8 mouse cellular contexts compared by ENCODE assay signal in the genomic region with DNA sequence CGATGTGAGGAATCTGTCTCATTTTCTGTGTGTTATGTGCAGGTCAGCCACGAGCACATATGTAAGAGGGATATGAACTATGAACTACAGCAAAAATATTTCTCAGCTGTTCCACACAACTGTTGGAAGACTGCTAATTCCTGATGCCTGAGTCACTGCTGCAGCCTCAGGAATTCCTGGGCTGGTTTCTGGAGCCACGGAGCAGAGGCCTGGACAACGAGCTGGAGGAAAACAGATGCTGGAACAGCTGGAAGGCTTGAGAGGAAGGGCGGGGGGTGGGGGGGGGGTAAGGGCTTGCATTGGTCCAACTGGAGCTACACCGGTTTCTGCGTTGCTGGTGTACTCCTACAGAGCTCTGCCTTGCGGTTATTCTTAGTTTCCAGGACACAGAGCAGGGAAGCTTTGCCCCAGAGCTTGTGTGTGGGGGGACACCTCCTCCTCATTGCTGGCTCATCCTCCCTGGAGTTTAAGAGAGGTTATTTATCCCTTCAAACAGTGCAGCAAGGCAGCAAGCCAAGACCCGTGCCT. TPM values are rescaled to one million over a fixed set of nuclear protein-coding genes. Genes with fewer than 3 reads are reported as not detected.
DNase-seq lines count a peak whose midpoint lies in the region; ATAC-seq and TF ChIP-seq lines count a peak whose summit lies in the region.

No protein-coding gene starts in this region.

- WGBS in spleen, adult 2 months: 84% methylated on average over 9 of the region's 9 CpGs
- WGBS in intestine, postnatal 0 days: 43% methylated on average over 9 of the region's 9 CpGs
- 25% methylated on average over 9 of the region's 9 CpGs for WGBS in lung, postnatal 0 days

- no peak; the same call in 1 of the 2 replicates for TF ChIP-seq EP300 in lung, postnatal 0 days (IDR thresholded peaks at IDR 0.05)

- H3K27ac ChIP-seq in spleen, adult 2 months (ENCODE audit: insufficient read depth, low read length): 0 out of 2 replicates have a peak overlapping the region, but pooled peaks have one; percentile 19
- peak overlapping the region; percentile 78 for H3K27ac ChIP-seq in gastrocnemius, adult 2 months
- H3K27ac ChIP-seq in intestine, postnatal 0 days (ENCODE audit: low read depth, low read length): peak overlapping the region; percentile 46; the same call in 1 of the 2 replicates
- peak overlapping the region; percentile 48; the same call in 1 of the 2 replicates for H3K27ac ChIP-seq in lung, postnatal 0 days (ENCODE audit: low read length)

- H3K4me1 ChIP-seq in spleen, adult 2 months (ENCODE audit: control insufficient read depth, insufficient read depth, insufficient read length): peaks cover 5% of the 10 kb centered on the region; the same call in 1 of the 2 replicates
- H3K4me1 ChIP-seq in intestine, postnatal 0 days (replicated peaks; ENCODE audit: control insufficient read depth, insufficient read depth, low read length): no peaks in the 10 kb centered on the region
- H3K4me1 ChIP-seq in lung, postnatal 0 days (ENCODE audit: insufficient read depth, low read depth, low read length): no peaks in the 10 kb centered on the region

- H3K36me3 ChIP-seq in spleen, adult 2 months (ENCODE audit: control insufficient read depth, insufficient read depth, low read length): no peaks in the 10 kb centered on the region
- H3K36me3 ChIP-seq in intestine, postnatal 0 days (ENCODE audit: control insufficient read depth, insufficient read depth): no peaks in the 10 kb centered on the region
- H3K36me3 ChIP-seq in lung, postnatal 0 days (ENCODE audit: insufficient read depth, low read length): no peaks in the 10 kb centered on the region

- no peak overlapping the region for H3K4me3 ChIP-seq in spleen, adult 2 months (ENCODE audit: extremely low read depth, insufficient read depth, insufficient read length)
- H3K4me3 ChIP-seq in gastrocnemius, adult 2 months: peak overlapping the region; percentile 48
- H3K4me3 ChIP-seq in intestine, postnatal 0 days (ENCODE audit: low read depth, low read length): no peak overlapping the region
- H3K4me3 ChIP-seq in lung, postnatal 0 days (ENCODE audit: low read depth, low read length): no peak overlapping the region

- H3K4me2 ChIP-seq in intestine, postnatal 0 days (replicated peaks; ENCODE audit: low read depth): no peak overlapping the region
- H3K4me2 ChIP-seq in lung, postnatal 0 days (replicated peaks; ENCODE audit: low read depth, low read length): no peak overlapping the region

- DNase-seq in spleen, adult 2 months (ENCODE audit: low read depth in 1 of 2, low spot score in 2 of 2): no peak
- DNase-seq in spleen, postnatal 36 days (ENCODE audit: low spot score in 2 of 2): no peak
- DNase-seq in gastrocnemius, adult 2 months: peak; percentile 66
- DNase-seq in lung, postnatal 0 days (ENCODE audit: low spot score): peak; percentile 92
- no peak for DNase-seq in cerebellum, adult 11 months
- no peak for DNase-seq in cerebellum, postnatal 25 days
- DNase-seq in thymus, postnatal 14 days: no peak

- TF ChIP-seq POLR2A in spleen, adult 2 months (IDR thresholded peaks at IDR 0.05; ENCODE audit: low read depth, low read length): no peak

- intact Hi-C loops in gastrocnemius, adult 2 months (cut with DNase I): no loop called here

- TF ChIP-seq CTCF in spleen, adult 2 months (IDR thresholded peaks at IDR 0.05; ENCODE audit: extremely low read depth, insufficient read depth, insufficient read length, insufficient replicate concordance): no peak
- TF ChIP-seq CTCF in gastrocnemius, adult 2 months (IDR thresholded peaks at IDR 0.05): no peak
- TF ChIP-seq CTCF in intestine, postnatal 0 days (IDR thresholded peaks at IDR 0.05; ENCODE audit: low read depth): no peak
- no peak for TF ChIP-seq CTCF in lung, postnatal 0 days (IDR thresholded peaks at IDR 0.05)

- peak; percentile 45; the same call in 1 of the 2 replicates for ATAC-seq in intestine, postnatal 0 days
- peak; percentile 92 for ATAC-seq in lung, postnatal 0 days

- H3K9me3 ChIP-seq in intestine, postnatal 0 days (ENCODE audit: control insufficient read depth): no peaks in the 10 kb centered on the region
- no peaks in the 10 kb centered on the region for H3K9me3 ChIP-seq in lung, postnatal 0 days (ENCODE audit: low read length)

- H3K27me3 ChIP-seq in spleen, adult 2 months (ENCODE audit: control insufficient read depth, insufficient read depth, low read length): no peaks in the 10 kb centered on the region
- H3K27me3 ChIP-seq in intestine, postnatal 0 days (replicated peaks; ENCODE audit: control insufficient read depth, insufficient read depth, low read length): no peaks in the 10 kb centered on the region
- H3K27me3 ChIP-seq in lung, postnatal 0 days (replicated peaks; ENCODE audit: insufficient read depth, low read length): no peaks in the 10 kb centered on the region

- H3K9ac ChIP-seq in intestine, postnatal 0 days (ENCODE audit: low read depth, low read length): no peak overlapping the region
- H3K9ac ChIP-seq in lung, postnatal 0 days (replicated peaks; ENCODE audit: low read depth): no peak overlapping the region

RNA-seq across cellular contexts. Expression of gene Tmsb10, which starts 22.6 kb away (rescaled TPM):
- polyA plus RNA-seq in spleen, adult 2 months (2012; rRNA removed): 143 TPM in 2 replicates
- total RNA-seq in gastrocnemius, adult 2 months (2021): 10 to 100 TPM; 30.1 to 67.9 TPM
- 3,149 and 3,323 TPM in 2 replicates for polyA plus RNA-seq in intestine, postnatal 0 days (2015; fragmentation: Nextera tagmentation; extraction: Ambion mirVana)
- 2,084 and 2,244 TPM in 2 replicates for polyA plus RNA-seq in lung, postnatal 0 days (2015; fragmentation: Nextera tagmentation; extraction: Ambion mirVana)

Comparison
In these comparisons a context has a peak if more than half of its experiments do, and no peak if none do; other contexts are left out.
1. DNase-seq: peak in gastrocnemius, adult 2 months (single experiment) and lung, postnatal 0 days (single experiment); none in spleen, adult 2 months (0 of 2), spleen, postnatal 36 days (0 of 2), cerebellum, adult 11 months (single experiment), cerebellum, postnatal 25 days (0 of 2) and thymus, postnatal 14 days (single experiment).
2. H3K27ac ChIP-seq: peak in every context shown above with its lines; median percentile 78 in gastrocnemius, adult 2 months; 48 in lung, postnatal 0 days; 46 in intestine, postnatal 0 days; 19 in spleen, adult 2 months.
3. RNA of gene Tmsb10, which starts 22.6 kb away (polyA plus RNA-seq): 3,149 to 3,323 TPM in intestine, postnatal 0 days and 2,084 to 2,244 TPM in lung, postnatal 0 days; 143 TPM in spleen, adult 2 months; every median in the first group is over 10 times any median in the second.